Comparison of ENCODE assay signal across 9 mouse cellular contexts in the genomic region with DNA sequence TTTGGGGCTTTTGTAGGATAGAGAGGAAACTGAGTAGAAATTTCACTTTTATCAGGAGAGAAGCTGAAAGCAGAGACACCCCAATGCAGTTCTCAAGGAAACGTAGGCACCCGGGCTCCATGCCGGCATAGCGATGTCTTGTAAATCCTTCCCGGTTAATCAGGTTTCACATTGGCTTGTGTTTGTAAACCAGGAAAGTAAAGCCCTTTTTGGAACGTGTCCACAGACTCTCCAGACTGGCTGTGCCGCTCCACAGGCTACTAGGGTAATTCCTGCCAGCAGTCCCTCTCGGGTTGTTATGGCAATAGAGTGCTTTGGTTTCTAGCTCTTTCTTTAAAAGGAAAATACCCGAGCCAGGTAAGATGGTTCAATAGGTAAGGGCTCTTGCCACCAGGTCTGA. TPM values are rescaled to one million over a fixed set of nuclear protein-coding genes. Genes with fewer than 3 reads are reported as not detected.
DNase-seq lines count a peak whose midpoint lies in the region; ATAC-seq lines count a peak whose summit lies in the region.
"Had no signal": no experiment of that assay in that cellular context is flagged by ENCODE, and none has a peak within 500 bp of the region (broad histone marks: within the 10 kb centered on the region; RNA-seq: fewer than 3 reads in every experiment).

No protein-coding gene starts in this region.

- H3K4me2 ChIP-seq in hindbrain, embryonic 15.5 days: no peak overlapping the region
- no peak overlapping the region for H3K4me2 ChIP-seq in hindbrain, embryonic 11.5 days (replicated peaks; ENCODE audit: low read depth, low read length)
- no peak overlapping the region for H3K4me2 ChIP-seq in liver, embryonic 11.5 days

- no peak overlapping the region for H3K4me3 ChIP-seq in hindbrain, embryonic 15.5 days
- H3K4me3 ChIP-seq in hindbrain, embryonic 11.5 days (ENCODE audit: low read depth, low read length): no peak overlapping the region
- H3K4me3 ChIP-seq in liver, embryonic 11.5 days (ENCODE audit: low read depth, low read length): no peak overlapping the region

- 0 out of 2 replicates have a peak overlapping the region, but pooled peaks have one; percentile 1 for H3K27ac ChIP-seq in hindbrain, embryonic 15.5 days (replicated peaks)
- H3K27ac ChIP-seq in hindbrain, embryonic 11.5 days (ENCODE audit: low read depth, low read length): no peak overlapping the region
- H3K27ac ChIP-seq in liver, embryonic 11.5 days (ENCODE audit: low read depth, low read length): no peak overlapping the region
- H3K27ac ChIP-seq: macrophage had no signal

- peak; percentile 47; the same call in 1 of the 2 replicates for ATAC-seq in hindbrain, embryonic 15.5 days (ENCODE audit: low FRiP score, low read depth)
- no peak for ATAC-seq in hindbrain, embryonic 11.5 days (ENCODE audit: low FRiP score)
- no peak for ATAC-seq in liver, embryonic 11.5 days (replicated peaks; ENCODE audit: low FRiP score)

- H3K9ac ChIP-seq in hindbrain, embryonic 15.5 days: no peak overlapping the region
- no peak overlapping the region for H3K9ac ChIP-seq in hindbrain, embryonic 11.5 days (ENCODE audit: low read depth, low read length)
- H3K9ac ChIP-seq in liver, embryonic 11.5 days (ENCODE audit: low read depth, low read length): no peak overlapping the region

- H3K4me1 ChIP-seq in hindbrain, embryonic 15.5 days (replicated peaks): peaks cover 18% of the 10 kb centered on the region; the same call in 1 of the 2 replicates
- no peaks in the 10 kb centered on the region for H3K4me1 ChIP-seq in hindbrain, embryonic 11.5 days (replicated peaks; ENCODE audit: control insufficient read depth, insufficient read depth, low read length)
- no peaks in the 10 kb centered on the region for H3K4me1 ChIP-seq in liver, embryonic 11.5 days (replicated peaks; ENCODE audit: control insufficient read depth, insufficient read depth, low read length)

- WGBS in hindbrain, embryonic 15.5 days: 55% methylated on average over 9 of the region's 9 CpGs
- 84% methylated on average over 9 of the region's 9 CpGs for WGBS in hindbrain, embryonic 11.5 days
- 75% methylated on average over 9 of the region's 9 CpGs for WGBS in liver, embryonic 11.5 days

- no peaks in the 10 kb centered on the region for H3K27me3 ChIP-seq in hindbrain, embryonic 15.5 days
- H3K27me3 ChIP-seq in hindbrain, embryonic 11.5 days (ENCODE audit: control insufficient read depth, insufficient read depth, low read length): no peaks in the 10 kb centered on the region
- H3K27me3 ChIP-seq in liver, embryonic 11.5 days (replicated peaks; ENCODE audit: control insufficient read depth, insufficient read depth, low read length): no peaks in the 10 kb centered on the region

- no peak for DNase-seq in hindbrain, embryonic 11.5 days (ENCODE audit: low spot score)
- peak; percentile 85 for DNase-seq in Muller cell, postnatal 12 days (ENCODE audit: inconsistent ontology term)
- peak; percentile 67 to 71 for DNase-seq in cerebellum, postnatal 25 days
- DNase-seq in kidney, postnatal 36 days: peak; percentile 63 to 78
- DNase-seq in ovary, postnatal 14 days (ENCODE audit: low spot score): peak; percentile 29
- DNase-seq in adrenal gland, adult (ENCODE audit: inconsistent age in 2 of 2, low spot score in 1 of 2): no peak
- no peak for DNase-seq in liver, embryonic 11.5 days (ENCODE audit: low spot score)

- H3K36me3 ChIP-seq in hindbrain, embryonic 15.5 days: no peaks in the 10 kb centered on the region
- no peaks in the 10 kb centered on the region for H3K36me3 ChIP-seq in hindbrain, embryonic 11.5 days (ENCODE audit: control insufficient read depth, insufficient read depth, low read length)
- H3K36me3 ChIP-seq in liver, embryonic 11.5 days (ENCODE audit: control insufficient read depth, insufficient read depth, low read length): no peaks in the 10 kb centered on the region

- H3K9me3 ChIP-seq in hindbrain, embryonic 15.5 days: no peaks in the 10 kb centered on the region
- no peaks in the 10 kb centered on the region for H3K9me3 ChIP-seq in hindbrain, embryonic 11.5 days (ENCODE audit: control insufficient read depth, low read length)
- no peaks in the 10 kb centered on the region for H3K9me3 ChIP-seq in liver, embryonic 11.5 days (ENCODE audit: control insufficient read depth, low read length)

RNA-seq across cellular contexts. Expression of a gene that starts 40.6 kb away (rescaled TPM):
- polyA plus RNA-seq in hindbrain, embryonic 15.5 days (2015; fragmentation: Nextera tagmentation; extraction: Ambion mirVana): 17.3 and 21.3 TPM in 2 replicates
- 6.7 and 9.7 TPM in 2 replicates for polyA plus RNA-seq in hindbrain, embryonic 11.5 days (2014; fragmentation: Nextera tagmentation; extraction: Ambion mirVana)
- 8.6 and 8.8 TPM in 2 replicates for polyA plus RNA-seq in liver, embryonic 11.5 days (2014; fragmentation: Nextera tagmentation; extraction: Ambion mirVana)

Comparison
In these comparisons a context has a peak if more than half of its experiments do, and no peak if none do; other contexts are left out.
1. DNase-seq: peak in Muller cell, postnatal 12 days (single experiment), cerebellum, postnatal 25 days (2 of 2), kidney, postnatal 36 days (2 of 2) and ovary, postnatal 14 days (single experiment); none in hindbrain, embryonic 11.5 days (single experiment), adrenal gland, adult (0 of 2) and liver, embryonic 11.5 days (single experiment).